Mouse (Mus musculus) hindbrain, embryonic 11.5 days (tissue): ENCODE results near the gene Lrp2. TPM values are rescaled to one million over a fixed set of nuclear protein-coding genes. Genes with fewer than 3 reads are reported as not detected.

ENCODE experiments used
- ATAC-seq: fragments of 200-750 bp; cut with Nextera tagmentation; 2 replicates; pipeline ENCODE4 v1.8.0; 2017; ENCODE audit warnings: mild to moderate bottlenecking, moderate TSS enrichment, moderate library complexity; ENCODE audit not compliant: low FRiP score
- DNase-seq: peaks from one replicate; pipeline ENCODE4 v3.0.0-alpha.2; 2015; ENCODE audit warnings: low spot score
- H3K27ac ChIP-seq: fragments of 300-500 bp; sonication (generic); 2 replicates; pipeline ENCODE4 v1.5.1; 2014; ENCODE audit warnings: mild to moderate bottlenecking, low read depth, low read length
- H3K27me3 ChIP-seq: fragments of 300-500 bp; sonication (generic); 2 replicates; pipeline ENCODE4 v1.6.1; 2014; ENCODE audit warnings: mild to moderate bottlenecking, low read length, moderate library complexity, mixed read lengths; ENCODE audit not compliant: control insufficient read depth, insufficient read depth
- H3K36me3 ChIP-seq: fragments of 300-500 bp; sonication (generic); 2 replicates; pipeline ENCODE4 v1.6.1; 2014; ENCODE audit warnings: mild to moderate bottlenecking, low read length, moderate library complexity, mixed read lengths; ENCODE audit not compliant: control insufficient read depth, insufficient read depth
- H3K4me1 ChIP-seq: fragments of 300-500 bp; sonication (generic); replicated peaks from 2 replicates; pipeline ENCODE4 v1.6.1; 2014; ENCODE audit warnings: low read length, mixed read lengths; ENCODE audit not compliant: control insufficient read depth, insufficient read depth
- H3K4me2 ChIP-seq: fragments of 300-500 bp; sonication (generic); replicated peaks from 2 replicates; pipeline ENCODE4 v1.6.1; 2014; ENCODE audit warnings: mild to moderate bottlenecking, low read depth, low read length
- H3K4me3 ChIP-seq: fragments of 300-500 bp; sonication (generic); 2 replicates; pipeline ENCODE4 v1.5.1; 2014; ENCODE audit warnings: low read depth, low read length
- H3K9ac ChIP-seq: fragments of 300-500 bp; sonication (generic); 2 replicates; pipeline ENCODE4 v1.6.1; 2014; ENCODE audit warnings: low read depth, low read length
- H3K9me3 ChIP-seq: fragments of 300-500 bp; sonication (generic); 2 replicates; pipeline ENCODE4 v1.6.1; 2016; ENCODE audit warnings: low read length; ENCODE audit not compliant: control insufficient read depth
- WGBS: fragments of 180-500 bp; shearing (Covaris S2); extraction: QIAGEN DNeasy Blood & Tissue Kit; methylation state at CpG from one replicate; pipeline ENCODE4 v1.1.7; 2014; 5-methylcytosine and 5-hydroxymethylcytosine counted together
- polyA plus RNA-seq: library from polyadenylated mRNA; unstranded; fragments of >200 nt; fragmentation: Nextera tagmentation; extraction: Ambion mirVana; gene quantifications from 2 replicates; pipeline ENCODE4 v1.2.1, GENCODE M21; 2014

Gene Lrp2
- polyA plus RNA-seq, 1 experiment from 2014 or later, result 2.9 TPM

DNA sequence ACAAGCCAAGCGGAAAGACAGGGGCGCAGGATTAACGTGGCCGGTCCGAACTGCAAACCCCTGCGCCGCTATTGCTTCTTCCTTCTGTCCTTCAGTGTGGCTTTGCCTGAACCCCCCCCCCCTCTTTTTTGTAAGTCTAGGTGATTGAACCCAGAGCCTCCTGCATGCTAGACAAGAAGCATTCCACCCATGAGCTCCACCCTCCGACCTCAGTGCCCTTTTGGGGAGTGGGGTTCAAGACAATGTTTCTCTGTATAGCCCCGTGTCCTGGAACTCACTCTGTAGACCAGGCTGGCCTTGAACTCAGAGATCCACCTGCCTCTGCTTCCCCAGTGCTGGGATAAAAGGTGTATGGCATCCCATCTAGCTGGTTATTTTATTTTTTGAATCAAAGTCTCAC, 26.9 kb upstream of the Lrp2 start:
- H3K9ac ChIP-seq, result no peak overlapping the region
- H3K27me3 ChIP-seq, result no peaks in the 10 kb centered on the region
- 61% methylated on average over 9 of the region's 9 CpGs for WGBS
- H3K4me3 ChIP-seq, result no peak overlapping the region
- no peak overlapping the region for H3K27ac ChIP-seq
- DNase-seq (no peak), ATAC-seq (no peak)
- no peaks in the 10 kb centered on the region for H3K9me3 ChIP-seq
- no peaks in the 10 kb centered on the region for H3K4me1 ChIP-seq
- no peak overlapping the region for H3K4me2 ChIP-seq
- H3K36me3 ChIP-seq, result no peaks in the 10 kb centered on the region

- peak; percentile 34 for DNase-seq
- Histone ChIP-seq H3K27me3 (no peaks in the 10 kb centered on the region), H3K4me3 (no peak overlapping the region), H3K4me2 (no peak overlapping the region), H3K9ac (no peak overlapping the region), H3K36me3 (no peaks in the 10 kb centered on the region), H3K9me3 (no peaks in the 10 kb centered on the region), H3K27ac (no peak overlapping the region), H3K4me1 (no peaks in the 10 kb centered on the region)
- 16% methylated on average over 10 of the region's 10 CpGs for WGBS
- no peak for ATAC-seq
Measured at GRCm38 (mm10) chr2:69612237-69612636, 26.4 kb upstream of the Lrp2 start.

GRCm38 (mm10) chr2:69606621-69607020, 20.8 kb upstream of the Lrp2 start:
- H3K4me1 ChIP-seq, result no peaks in the 10 kb centered on the region
- no peak overlapping the region for H3K9ac ChIP-seq
- H3K4me3 ChIP-seq, result no peak overlapping the region
- ATAC-seq (no peak), DNase-seq (no peak)
- H3K36me3 ChIP-seq, result no peaks in the 10 kb centered on the region
- no peaks in the 10 kb centered on the region for H3K9me3 ChIP-seq
- no peak overlapping the region for H3K27ac ChIP-seq
- WGBS, result 97% methylated on average over 3 of the region's 3 CpGs
- no peak overlapping the region for H3K4me2 ChIP-seq
- H3K27me3 ChIP-seq, result no peaks in the 10 kb centered on the region

DNA sequence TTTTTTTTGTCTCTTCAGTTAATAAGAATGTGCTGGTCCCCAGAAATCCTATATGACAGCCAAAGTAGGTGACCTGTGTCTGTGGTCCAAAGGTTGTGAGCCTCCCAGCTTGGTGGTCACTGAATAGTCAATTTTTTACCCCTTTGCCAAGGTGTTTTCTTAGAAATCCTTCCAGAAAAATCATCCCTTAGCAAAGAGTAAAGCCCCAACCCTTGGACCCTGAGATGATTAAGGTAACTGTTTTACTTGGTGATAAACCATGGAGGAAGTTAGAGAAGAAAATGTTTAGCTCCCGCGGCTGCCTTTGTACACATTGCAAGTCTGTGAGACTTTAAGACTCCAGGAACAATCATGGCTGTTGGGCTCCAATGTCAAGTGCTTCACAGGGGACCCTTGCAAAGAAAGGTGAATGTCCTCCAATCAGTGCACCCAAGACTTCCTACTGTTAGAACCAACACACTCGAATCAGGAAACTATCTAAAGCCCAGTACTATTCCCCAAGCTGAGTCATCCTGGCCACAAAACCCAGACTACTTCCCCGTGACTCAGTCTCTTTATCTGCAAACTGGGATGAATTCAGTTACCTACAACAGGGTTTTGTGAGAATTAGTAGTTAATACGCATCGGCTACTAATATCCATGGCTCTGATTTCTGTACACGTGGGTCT, 18.0 kb upstream of the Lrp2 start:
- Histone ChIP-seq H3K4me1 (no peaks in the 10 kb centered on the region), H3K27ac (no peak overlapping the region), H3K27me3 (no peaks in the 10 kb centered on the region), H3K36me3 (no peaks in the 10 kb centered on the region), H3K4me3 (no peak overlapping the region), H3K9ac (no peak overlapping the region), H3K9me3 (no peaks in the 10 kb centered on the region), H3K4me2 (no peak overlapping the region)
- 92% methylated on average over 7 of the region's 7 CpGs for whole genome bisulfite sequencing
- ATAC-seq, result no peak
- DNase-seq, result no peak

GRCm38 (mm10) chr2:69593168-69593567, 7.3 kb upstream of the Lrp2 start:
- H3K9ac ChIP-seq, result no peak overlapping the region
- DNase-seq (no peak), ATAC-seq (no peak)
- no peaks in the 10 kb centered on the region for H3K4me1 ChIP-seq
- no peaks in the 10 kb centered on the region for H3K36me3 ChIP-seq
- no peak overlapping the region for H3K4me3 ChIP-seq
- H3K27ac ChIP-seq, result no peak overlapping the region
- no peak overlapping the region for H3K4me2 ChIP-seq
- WGBS, result 83% methylated on average over 2 of the region's 2 CpGs
- H3K9me3 ChIP-seq, result no peaks in the 10 kb centered on the region
- peaks cover 2% of the 10 kb centered on the region; the same call in 1 of the 2 replicates for H3K27me3 ChIP-seq

DNA sequence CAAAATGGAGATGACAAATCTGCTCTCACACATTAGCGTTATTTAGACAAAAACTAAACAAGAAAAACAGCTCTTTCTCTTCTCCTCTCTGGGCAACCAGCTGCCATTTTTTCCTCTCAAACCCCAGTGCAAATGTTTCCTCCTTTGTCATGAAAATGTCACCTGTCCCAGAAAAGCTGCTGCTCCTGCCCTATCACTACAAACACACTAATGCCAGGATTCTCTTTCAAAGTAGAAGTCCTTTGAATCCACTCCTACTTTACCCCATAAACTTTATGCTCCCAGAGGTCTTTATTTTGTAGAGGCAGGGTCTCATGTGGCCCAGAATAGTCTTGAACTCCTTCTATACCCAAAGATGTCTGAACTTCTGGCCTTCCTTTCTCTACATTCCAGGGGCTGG, 6.7 kb upstream of the Lrp2 start:
- H3K36me3 ChIP-seq, result no peaks in the 10 kb centered on the region
- H3K4me2 ChIP-seq, result no peak overlapping the region
- H3K9me3 ChIP-seq, result no peaks in the 10 kb centered on the region
- H3K4me3 ChIP-seq, result no peak overlapping the region
- H3K27ac ChIP-seq, result no peak overlapping the region
- no peak overlapping the region for H3K9ac ChIP-seq
- 15% methylated on average over 1 of the region's 1 CpGs for whole genome bisulfite sequencing
- DNase-seq (no peak), ATAC-seq (no peak)
- peaks cover 5% of the 10 kb centered on the region for H3K27me3 ChIP-seq
- H3K4me1 ChIP-seq, result peaks cover 2% of the 10 kb centered on the region

- no peak overlapping the region for H3K4me3 ChIP-seq
- H3K9me3 ChIP-seq, result no peaks in the 10 kb centered on the region
- H3K4me2 ChIP-seq, result no peak overlapping the region
- WGBS, result 67% methylated on average over 7 of the region's 7 CpGs
- H3K9ac ChIP-seq, result no peak overlapping the region
- peaks cover 9% of the 10 kb centered on the region for H3K27me3 ChIP-seq
- H3K36me3 ChIP-seq, result no peaks in the 10 kb centered on the region
- DNase-seq (no peak), ATAC-seq (no peak)
- H3K4me1 ChIP-seq, result peaks cover 7% of the 10 kb centered on the region
- H3K27ac ChIP-seq, result no peak overlapping the region
Measured at GRCm38 (mm10) chr2:69591966-69592505, 6.2 kb upstream of the Lrp2 start.

GRCm38 (mm10) chr2:69590548-69590947, 4.7 kb upstream of the Lrp2 start:
- Histone ChIP-seq H3K4me1 (peaks cover 7% of the 10 kb centered on the region), H3K9ac (no peak overlapping the region), H3K27ac (no peak overlapping the region), H3K4me2 (no peak overlapping the region), H3K27me3 (peaks cover 14% of the 10 kb centered on the region), H3K4me3 (no peak overlapping the region), H3K36me3 (no peaks in the 10 kb centered on the region), H3K9me3 (no peaks in the 10 kb centered on the region)
- DNase-seq (no peak), ATAC-seq (no peak)
- 87% methylated on average over 1 of the region's 1 CpGs for WGBS

DNA sequence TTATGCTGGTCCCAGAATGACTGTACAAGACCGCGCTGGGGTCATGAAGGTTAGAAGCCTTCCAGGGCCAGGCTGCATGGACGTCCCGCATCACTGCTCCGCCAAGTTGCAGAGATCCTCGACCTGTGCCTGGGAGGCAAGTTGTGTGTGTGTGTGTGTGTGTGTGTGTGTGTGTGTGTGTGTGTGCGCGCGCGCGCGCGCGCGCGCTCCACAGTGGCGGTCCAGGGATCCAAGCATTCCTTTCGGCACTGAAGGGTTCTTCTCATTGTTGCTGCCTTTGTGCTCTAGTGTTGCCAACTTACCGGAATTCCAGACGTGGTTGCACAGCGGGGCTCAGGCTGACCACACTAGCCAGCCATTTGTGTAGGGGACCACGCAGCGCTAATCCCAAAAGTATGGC, 2.0 kb upstream of the Lrp2 start:
- Histone ChIP-seq H3K4me1 (peaks cover 7% of the 10 kb centered on the region), H3K27ac (no peak overlapping the region), H3K4me2 (peak overlapping the region; percentile 46), H3K27me3 (peaks cover 20% of the 10 kb centered on the region), H3K9ac (no peak overlapping the region), H3K36me3 (no peaks in the 10 kb centered on the region), H3K4me3 (peak overlapping the region; percentile 22), H3K9me3 (no peaks in the 10 kb centered on the region)
- 2% methylated on average over 23 of the region's 23 CpGs for WGBS
- DNase-seq (peak; percentile 45), ATAC-seq (no peak)
